Mouse (Mus musculus): Measurements from ENCODE around the gene Rps19. TPM values are rescaled to one million over a fixed set of nuclear protein-coding genes. Genes with fewer than 3 reads are reported as not detected.
"Not testable (repeated sequence)": the region's sequence is repeated elsewhere in the genome, so short reads cannot be mapped to it uniquely, and the experiment has no call there.

Rps19 gene
- 564 and 876 TPM in 2 replicates for total RNA-seq (2021)
- long read RNA-seq, transcript Rps19-203 (6 exons, 774 nt), result major isoform, 115 of 163 reads
- long read RNA-seq, transcript Rps19-202 (6 exons, 633 nt), result minor isoform, 18 of 163 reads
- long read RNA-seq, partial matches to known transcripts, result 9 of 163 reads
- long read RNA-seq, other reads (novel, unspliced or antisense), result 12 of 163 reads

DNA sequence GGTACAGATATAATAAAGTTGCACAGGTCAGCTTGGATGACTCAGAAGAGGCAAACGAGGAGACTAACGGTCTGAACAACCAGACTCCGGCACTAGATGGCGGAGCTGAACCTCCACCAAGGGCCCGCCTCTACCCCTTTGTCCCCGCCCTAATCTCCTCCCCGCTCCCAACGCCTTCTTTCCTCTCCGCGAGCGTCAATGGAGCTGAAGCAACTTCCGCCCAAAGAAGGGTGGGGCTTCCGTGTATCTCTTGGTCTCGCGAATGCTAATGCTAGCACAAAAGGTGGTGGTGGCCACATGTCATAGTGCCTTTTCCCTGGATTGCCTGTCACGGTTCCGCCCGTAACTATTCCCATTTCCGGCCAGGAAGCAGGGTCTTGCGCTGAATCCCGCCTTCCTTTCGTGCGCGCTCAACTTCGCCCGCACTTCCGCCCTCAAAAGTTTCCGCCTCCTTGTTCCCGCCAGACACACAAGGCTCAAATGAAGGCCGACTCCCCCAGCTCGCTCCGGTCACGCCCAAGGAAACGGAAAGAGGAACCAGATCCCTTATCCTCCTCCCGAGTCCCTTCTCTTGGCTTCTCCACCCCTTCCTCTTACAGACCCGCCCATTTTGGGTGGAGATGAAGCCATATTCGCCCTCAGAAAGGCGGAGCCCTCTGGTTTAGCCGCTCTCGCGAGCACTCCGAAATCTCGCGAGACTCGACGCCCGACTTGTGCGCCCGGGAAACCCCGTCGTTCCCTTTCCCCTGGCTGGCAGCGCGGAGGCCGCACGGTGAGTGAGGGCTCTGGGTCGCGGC lies at the start of gene Rps19:
Gene Rps19 (plus strand): TSS at position 476 of the 797 bp plus-strand sequence.
- DNase-seq, result peak; percentile 97

DNA sequence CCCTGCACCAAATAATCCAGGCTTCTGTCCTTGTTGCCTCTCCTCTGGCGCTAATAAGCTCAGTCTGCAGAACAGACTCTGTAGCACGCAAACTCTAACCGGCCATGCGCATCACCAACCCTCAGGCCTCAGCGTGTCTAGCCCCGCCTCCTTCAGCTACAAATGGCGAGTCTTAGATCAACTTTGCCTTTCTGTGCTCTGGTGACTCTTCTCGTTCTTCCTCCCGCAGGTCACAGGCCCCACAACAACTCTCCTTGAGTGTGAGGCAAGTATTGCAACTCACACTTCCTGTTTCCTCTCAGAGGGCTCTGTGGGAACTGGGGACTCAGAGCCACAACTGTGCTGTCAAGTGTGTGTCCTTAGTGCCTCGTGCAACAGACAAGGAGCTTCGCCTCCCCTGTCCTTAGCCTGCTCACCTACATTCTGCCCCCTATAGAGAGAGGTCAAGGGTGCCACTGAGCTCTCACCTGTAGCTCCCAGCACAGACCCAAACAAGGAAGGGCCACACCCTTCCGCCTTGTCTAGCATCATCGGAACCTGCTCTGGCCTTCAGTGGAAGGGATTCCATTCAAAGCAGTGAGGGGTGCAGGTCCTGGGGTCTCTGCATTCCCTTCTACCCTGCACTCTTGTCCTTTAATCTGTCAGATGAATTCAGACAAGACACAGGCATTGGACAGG lies 45.3 kb upstream of the Rps19 start:
- not testable (repeated sequence) for DNase-seq

DNA sequence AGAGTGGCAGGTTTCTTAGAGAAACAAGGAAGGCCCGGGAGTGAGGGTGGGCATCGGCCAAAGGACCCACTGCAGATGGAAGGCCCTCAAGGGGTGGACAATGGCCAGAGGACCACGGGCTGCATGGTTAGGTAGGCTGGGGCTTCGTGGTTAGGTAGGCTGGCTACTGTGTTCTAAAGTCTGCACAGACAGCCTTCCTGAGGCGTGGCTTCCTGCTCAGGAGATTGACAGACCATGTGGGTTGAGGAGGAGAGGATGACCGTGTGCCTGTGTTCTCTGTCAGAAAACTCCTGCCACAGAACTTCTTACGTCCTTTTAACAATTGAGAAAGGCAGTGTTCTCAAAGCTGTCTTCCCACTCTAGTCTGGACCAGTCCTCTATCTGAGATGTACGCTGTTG lies 44.8 kb upstream of the Rps19 start:
- no peak for DNase-seq

DNA sequence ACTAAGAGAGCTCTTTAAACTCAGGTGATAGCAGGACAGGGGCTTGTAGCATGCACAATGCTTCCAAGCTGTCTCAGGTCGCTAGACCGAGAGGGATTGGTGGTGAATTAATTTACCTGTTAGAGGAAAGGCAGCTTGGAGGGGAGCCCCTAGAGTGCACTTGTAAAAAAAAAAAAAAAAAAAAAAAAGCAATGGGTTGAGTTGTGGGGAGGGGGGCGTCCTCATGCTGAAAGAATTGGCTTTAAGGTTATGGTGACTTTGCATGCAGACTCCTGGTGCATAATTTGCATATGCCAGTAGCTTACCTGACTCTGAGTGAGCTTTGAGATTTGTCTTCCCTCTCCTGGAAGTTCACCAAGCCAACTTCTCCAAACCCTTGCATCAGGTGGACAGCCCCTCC lies 43.8 kb upstream of the Rps19 start:
- DNase-seq, result no peak

DNA sequence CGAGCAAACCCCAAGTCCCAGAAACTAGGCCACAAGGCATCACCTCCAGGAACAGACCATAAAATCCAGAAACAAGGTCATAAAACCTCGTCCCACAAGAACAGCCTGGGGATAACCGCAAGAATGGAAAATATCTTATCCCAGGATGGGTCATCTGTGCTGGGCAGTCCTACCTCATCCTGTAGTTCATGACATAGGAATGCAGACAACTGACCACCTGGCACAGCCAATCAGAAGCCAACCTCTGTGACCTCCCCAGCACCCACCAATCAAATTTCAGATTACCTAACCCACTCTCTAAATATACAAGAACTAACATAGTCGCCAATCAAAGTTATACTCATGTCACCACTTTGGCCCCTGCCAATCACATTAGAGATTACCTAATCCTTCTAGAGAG lies 43.2 kb upstream of the Rps19 start:
- DNase-seq, result no peak

DNA sequence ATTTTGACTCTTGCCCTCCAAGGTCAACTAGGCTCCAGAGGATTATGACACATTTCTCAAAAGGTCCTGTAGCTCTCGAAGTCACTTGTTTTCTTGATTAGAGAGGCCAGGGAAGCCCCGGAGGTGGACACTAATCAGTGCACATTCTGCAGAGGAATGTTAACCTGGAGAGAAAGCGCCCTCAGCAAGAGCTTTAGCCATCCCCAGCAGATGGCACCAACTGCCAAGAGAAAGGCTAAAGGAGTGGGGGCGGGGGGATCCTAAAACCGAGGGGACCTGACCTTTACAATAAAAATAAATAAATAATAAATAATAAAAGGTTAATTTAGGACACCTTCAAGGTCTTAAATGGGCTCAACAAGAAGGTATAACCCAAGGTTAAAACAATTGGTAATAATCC lies 40.0 kb upstream of the Rps19 start:
- DNase-seq, result no peak

DNA sequence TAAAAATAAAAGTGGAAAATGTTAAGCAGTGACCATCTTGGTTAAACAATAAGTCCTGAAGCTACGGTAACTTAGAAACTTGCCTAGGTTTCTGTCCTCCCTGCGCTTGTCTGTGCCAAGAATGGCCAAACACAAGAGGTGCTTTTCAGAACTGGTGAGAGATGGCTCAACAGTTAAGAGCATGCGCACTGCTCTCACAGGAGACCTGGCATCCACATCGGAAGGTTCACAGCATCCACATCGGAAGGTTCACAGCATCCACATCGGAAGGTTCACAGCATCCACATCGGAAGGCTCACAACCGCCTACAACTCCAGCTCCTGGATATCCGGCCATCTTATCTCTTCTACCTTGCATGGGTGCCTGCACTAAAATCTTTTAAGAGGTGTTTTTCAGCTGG lies 39.0 kb upstream of the Rps19 start:
- DNase-seq, result no peak

DNA sequence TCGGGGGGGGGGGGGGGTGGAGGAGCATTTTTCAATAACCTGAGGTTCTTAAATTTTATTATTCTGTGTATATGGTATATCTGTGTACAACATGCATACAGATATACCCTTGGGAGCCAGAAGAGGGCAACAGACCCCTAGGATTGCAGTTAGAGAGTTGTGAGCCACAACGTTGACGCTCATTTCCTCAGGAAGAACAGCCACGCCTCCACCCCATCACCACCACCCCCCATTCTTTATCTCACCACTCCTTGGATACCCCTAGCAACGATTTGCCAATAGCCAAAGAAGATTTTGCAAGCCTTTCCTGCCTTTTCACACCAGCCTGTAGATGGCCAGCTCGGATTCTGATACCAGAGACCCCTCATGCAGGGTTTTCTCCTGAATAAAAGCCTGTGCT lies 38.5 kb upstream of the Rps19 start:
- no peak for DNase-seq

DNA sequence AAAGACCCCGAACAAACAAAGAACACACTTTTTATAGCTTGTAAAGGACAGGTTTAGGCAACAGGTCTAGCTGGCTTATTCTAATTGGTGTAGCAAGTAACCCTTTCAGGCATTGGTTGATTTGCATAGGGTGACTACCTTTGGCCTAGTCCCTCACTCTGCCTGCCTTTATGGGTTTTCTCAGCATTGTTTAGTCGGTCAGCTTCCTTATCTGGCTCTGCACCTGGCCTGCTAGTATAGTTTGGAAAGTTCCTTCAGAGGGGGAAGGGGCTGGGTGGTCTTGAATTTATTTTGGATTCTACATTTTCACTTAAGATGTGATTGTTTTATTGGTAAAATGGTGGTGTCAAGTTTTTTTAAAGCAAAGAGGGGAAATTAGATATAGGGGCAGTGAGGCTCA lies 37.6 kb upstream of the Rps19 start:
- DNase-seq, result not testable (repeated sequence)

DNA sequence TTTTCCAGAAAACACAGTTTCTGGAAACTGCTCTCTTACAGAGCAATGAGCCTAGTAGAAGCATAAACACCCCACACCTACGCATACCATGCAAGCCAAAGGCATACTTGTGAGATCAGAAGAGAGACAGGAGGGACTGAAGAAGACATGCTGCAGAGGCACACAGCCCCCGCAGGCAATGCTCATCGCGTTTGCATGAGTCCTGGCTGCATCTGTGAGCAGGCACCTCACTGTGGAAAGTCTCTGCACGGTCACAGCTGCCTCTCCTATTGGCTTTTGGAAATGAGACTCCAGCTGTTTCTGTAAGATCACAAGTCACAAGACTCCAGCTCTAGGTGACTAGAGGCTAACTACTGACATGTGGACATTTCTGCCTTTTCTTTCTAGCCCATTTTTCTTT lies 34.0 kb upstream of the Rps19 start:
- DNase-seq, result no peak

DNA sequence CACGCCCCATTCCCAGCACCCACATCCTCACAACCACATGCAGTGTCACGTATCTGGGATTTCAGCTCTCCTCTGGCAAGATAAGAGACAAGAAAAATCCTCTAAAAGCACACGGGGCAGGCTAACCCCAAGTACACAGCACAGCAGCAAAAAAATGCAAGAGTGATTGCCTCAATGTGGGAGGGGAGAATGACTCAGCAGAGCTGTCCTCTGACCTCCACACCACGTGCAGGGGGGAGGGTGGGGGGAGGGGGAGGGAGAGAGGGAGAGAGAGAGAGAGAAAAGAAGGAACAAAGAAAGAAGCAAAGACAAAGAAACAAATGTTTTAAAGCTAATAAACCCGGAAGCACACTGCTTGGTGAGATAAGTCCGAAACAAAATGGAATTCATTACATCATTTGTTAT lies 33.3 kb upstream of the Rps19 start:
- DNase-seq, result peak; percentile 30

DNA sequence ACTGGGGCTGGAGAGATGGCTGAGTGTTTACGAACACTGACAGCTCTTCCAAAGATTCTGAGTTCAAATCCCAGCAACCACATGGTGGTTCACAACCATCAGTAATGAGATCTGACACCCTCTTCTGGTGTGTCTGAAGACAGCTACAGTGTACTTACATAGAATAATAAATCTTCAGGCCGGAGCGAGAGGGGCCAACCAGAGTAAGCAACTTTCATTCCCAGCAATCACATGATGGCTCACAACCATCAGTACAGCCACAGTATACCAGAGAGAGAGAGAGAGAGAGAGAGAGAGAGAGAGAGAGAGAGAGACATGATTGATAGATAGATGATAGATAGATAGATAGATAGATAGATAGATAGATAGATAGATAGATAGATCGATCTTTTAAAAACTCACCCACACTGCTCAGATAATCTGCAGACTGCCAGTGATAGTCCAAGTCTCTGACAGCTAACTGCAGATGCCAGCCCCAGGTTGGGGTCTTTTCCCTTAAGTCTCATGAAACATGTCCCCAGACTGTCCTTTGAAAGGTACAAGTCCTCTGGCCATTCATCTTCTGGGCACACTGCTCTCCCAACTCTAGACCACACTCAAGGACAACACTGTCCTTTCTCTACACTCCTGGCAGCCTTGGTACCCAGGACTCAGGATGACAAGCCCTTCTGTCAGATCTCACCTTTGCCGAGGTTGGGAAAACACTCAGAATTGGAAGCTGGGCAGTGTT lies 32.4 kb upstream of the Rps19 start:
- DNase-seq, result no peak

DNA sequence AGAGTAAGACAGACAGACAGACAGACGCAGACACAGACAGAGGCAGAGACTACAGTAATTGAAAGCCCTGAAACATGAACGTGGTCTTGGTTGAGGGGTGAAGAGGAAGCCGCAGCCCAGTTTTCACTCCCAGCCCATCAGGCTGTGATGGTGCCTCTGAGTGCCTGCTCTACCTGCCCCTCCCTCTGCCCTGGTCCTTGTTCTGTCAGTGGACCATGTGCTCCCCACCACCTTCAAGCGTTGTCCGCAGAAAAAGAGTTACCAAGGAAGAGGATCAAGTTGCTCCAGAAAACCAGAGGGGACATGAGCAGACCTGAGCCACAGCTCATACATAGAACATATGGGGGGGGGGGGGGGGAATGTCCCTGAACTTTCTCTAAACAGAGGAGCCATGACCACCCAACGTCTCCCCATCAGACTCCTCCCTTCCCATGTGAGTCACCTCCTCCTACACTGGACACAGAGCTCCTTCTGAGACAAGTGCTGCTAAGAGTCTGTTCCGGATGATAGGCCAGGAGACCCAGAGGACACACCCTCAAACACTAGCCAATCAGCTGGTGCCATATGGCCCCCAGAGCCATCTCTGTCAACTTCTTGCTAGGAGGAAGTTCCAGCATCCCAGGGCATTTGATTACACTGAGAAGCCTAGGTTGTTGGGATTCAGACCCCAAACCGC lies 31.5 kb upstream of the Rps19 start:
- no peak for DNase-seq

DNA sequence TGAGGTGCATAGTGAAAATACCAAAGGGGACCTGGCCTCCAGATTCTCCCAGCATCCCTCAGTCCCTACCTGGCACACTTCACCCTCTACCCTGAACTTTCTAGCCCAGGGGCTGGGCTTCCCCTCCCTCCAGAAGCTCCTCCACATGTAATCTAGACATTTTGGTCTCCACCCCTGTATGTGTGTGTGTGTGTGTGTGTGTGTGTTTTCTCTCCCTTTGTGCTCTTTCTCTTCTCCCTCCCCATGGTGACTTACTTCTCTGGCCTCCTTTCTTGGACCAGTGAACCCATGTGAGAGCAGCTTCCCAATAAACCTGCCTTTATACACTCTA lies 31.0 kb upstream of the Rps19 start:
- no peak for DNase-seq

DNA sequence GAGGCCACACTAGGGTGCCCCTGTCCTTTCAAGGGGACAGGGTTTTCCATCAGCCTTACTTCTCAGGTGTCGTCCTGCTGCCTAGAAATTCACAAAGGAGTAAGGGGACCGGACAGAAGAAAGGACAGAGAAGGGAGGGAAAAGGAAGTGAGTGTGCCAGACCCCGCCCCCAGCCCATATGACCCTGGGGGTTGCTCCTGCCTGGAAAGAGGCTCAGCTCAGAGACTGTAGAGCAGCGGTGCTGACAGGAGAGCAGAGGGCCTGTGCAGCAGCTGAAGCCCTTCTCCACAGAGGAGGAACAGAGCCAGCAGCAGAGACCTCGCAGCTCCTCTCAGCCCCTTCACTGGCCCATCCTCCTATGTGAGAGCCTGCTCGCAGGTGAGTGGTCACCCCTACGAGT lies 30.5 kb upstream of the Rps19 start:
- DNase-seq, result no peak

DNA sequence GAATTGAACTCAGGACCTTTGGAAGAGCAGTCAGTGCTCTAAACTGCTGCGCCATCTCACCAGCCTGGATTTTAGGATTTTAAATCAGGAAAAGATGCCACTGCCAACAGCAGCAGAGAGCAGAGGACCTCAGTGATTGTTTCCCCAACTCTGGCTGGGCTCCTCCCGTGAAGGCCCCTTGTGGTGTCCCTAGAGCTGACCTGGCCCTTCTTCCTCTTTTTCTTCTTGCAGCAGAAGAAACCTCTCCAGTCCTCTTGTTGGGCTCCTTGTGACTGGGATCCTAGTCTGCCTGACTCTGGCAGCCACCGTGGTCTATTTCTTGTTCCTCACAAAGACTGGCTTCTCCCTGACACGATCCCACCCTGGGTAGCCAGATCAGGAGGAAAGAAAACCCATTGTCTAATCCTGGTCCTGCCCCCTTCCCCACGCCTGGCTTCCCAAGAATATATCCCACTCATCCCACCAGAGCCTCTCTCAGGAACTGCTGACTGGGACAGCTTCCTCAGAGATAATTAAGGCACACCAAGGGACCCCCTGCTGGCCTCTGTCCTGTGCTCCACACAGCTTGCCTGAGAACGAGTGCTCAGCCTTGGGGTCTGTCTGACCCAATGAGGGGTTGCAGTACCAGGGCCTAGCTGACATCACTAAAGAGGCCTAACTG lies 27.6 kb upstream of the Rps19 start:
- DNase-seq, result no peak

DNA sequence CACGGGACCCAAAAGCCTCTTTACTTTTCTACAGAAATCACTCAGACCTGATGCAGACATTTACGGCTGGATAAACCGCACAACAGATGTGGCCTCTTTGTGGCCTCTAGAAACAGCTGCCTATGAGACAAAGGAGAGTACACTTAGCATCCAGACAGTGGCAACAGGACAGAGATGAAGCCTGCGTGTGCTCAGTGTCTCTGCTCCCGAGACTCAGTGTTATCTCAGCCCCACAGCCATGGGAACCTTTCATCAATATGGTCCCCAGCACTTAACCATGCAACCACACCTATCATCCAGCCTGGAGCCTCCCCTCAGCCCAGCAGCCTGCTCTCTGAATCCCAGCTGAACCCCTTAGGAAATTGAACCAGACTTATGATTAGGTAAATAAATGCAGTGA lies 24.9 kb upstream of the Rps19 start:
- DNase-seq, result no peak

DNA sequence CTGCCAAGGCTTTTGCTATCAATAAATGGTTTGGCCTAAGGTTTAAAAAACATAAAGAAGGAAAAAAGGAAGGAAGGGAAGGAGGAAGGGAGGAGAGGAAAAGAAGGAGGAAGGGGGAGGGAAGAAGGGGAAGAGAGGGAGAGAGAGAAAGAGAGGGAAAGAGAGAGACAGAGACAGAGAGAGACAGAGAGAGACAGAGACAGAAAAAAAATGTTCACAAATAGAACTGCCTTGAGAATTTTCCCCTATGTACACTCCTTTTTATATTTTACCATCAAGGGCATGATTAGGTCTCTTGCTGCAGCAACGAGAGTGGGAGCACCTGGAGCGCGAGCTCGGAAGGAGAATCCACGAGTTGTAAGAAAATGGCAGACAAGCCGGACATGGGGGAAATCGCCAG lies 22.3 kb upstream of the Rps19 start, which contains the start of gene Gm9844:
Gene Gm9844 (plus strand): TSS at position 301 of the 400 bp plus-strand sequence.
- no peak for DNase-seq

DNA sequence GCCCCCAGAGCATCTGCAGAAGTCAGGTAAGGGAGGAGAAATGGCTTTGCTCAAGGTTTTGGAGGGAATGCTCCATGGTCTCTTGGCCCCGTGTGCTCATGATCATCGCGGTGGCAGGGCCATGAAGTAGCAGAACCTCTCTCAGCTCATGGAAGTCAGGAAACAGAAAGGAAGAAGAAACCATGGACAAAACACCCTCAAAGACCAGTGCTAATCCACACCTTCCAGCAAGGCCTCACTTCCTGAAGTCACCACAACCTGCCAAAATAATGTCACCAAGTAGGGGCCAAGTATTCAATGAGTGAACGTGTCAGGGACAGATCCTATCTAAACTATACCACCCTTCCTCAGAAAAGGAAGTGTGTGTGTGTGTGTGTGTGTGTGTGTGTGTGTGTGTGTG lies 21.3 kb upstream of the Rps19 start:
- DNase-seq, result no peak

DNA sequence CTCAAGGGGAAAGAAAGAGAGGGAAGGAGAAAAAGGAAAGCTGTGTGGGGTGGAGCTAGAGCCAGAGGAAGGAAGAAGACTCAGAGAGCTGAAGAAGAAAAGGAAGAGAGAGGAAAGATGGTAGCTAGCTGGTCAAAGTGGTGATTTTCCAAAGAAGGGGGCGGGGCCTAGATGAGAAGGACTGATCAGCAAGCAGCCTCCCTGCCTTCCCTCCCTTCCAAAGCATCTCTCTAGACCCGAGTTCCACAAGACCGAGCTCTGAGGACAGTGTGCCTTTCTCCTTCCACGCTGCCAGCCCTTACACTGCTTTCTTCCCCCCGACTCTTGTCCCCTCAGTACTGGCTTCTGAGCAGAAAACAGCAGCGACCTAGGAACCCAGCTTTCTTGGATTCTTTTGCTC lies 20.0 kb upstream of the Rps19 start:
- DNase-seq, result no peak

DNA sequence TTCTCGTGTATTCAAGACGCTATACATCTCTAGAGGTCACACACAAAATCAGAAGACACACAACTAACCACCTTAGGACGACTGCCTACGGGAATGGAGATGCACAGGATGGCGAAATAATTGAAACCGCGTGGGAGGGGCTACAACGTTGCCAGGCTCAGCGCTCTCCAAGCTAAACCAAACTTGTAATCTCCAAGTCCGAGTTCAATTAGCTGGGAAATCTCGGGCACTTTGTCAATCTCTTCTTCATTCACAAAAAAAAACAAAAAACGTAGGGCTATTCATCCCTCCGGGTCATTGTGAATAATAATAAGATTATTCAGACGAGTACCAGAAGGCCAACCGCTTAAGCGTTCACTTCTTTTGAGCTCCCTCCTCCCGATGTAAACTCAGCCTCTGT lies 15.1 kb upstream of the Rps19 start:
- no peak for DNase-seq
